Mouse (Mus musculus): Measurements from ENCODE around the gene Dapp1. TPM values are rescaled to one million over a fixed set of nuclear protein-coding genes. Genes with fewer than 3 reads are reported as not detected.
"Not testable (repeated sequence)": the region's sequence is repeated elsewhere in the genome, so short reads cannot be mapped to it uniquely, and the experiment has no call there.

Gene Dapp1
- polyA plus RNA-seq, 1 experiment: 9.0 TPM

- DNase-seq (ENCODE audit: low read depth, low spot score): no peak
- 74% methylated on average over 3 of the region's 3 CpGs for WGBS
These were observed 47.4 kb downstream of the Dapp1 start for GRCm38 (mm10) chr3:137933986-137934385.

DNA sequence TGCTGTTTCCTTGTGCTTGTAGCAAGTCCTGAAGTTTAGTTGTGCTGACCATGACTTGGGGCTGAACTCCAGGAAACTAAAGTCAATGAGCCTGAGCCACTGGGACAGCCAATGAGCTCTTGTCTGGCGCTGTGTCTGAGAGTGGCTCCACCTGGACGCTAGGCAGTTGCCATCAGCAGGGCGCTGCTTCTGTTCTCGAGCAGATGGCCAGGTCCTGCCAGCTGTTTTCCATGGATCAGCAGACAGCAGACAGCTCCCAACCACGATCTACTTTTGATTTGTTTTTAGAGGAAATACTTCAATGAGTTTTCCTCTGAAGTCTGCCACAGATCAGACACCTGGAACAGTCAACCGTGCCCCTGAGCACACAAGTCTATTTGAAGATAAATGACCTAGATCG is 48.6 kb downstream of the Dapp1 start:
- DNase-seq (ENCODE audit: low read depth, low spot score): peak; percentile 59
- 26% methylated on average over 7 of the region's 7 CpGs for whole genome bisulfite sequencing

DNA sequence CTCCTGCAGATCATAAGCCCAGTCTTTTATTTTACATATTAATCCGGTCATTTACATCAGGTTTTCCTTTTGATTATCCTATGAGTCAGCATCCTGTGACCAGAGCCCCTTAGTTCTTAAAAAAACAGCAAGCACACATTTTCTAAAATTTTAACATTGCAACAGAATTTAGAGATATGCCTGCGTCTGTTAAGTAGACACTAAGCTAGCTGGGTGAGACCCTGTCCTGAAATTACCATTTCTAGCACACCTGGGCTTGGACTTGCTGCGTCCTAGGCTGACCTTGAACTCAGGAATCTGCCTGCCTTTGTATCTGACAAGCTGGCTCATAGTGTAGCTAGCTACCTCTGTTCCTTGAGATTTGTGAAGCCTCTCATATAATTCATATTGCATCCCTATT is 51.4 kb downstream of the Dapp1 start:
- DNase-seq (ENCODE audit: low read depth, low spot score): no peak
- 89% methylated on average over 3 of the region's 3 CpGs for WGBS

DNA sequence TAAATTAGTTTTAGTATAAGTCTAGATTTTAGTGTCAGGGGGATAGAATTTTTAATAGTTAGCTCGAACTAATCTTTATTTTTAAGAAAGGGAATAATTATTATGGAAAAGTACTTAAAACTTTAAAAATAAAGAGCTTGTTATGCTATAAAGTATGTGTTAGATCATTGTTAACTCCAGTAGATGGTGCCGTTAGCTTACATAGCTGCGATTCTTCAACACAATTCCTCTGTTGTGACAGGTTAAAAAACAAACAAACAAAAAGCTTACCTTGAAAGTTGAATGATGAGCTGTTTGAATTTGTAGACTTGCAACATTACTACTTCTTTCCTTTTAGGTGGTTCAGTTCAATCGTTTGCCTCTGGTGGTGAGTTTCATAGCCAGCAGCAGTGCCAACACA is 54.3 kb downstream of the Dapp1 start:
- 85% methylated on average over 4 of the region's 4 CpGs for WGBS

GRCm38 (mm10) chr3:137920594-137920993 is 60.8 kb downstream of the Dapp1 start:
- no peak for DNase-seq (ENCODE audit: low read depth, low spot score)
- 91% methylated on average over 4 of the region's 4 CpGs for WGBS

More for the DNA sequence above, 54.3 kb downstream of the Dapp1 start:
- no peak for DNase-seq (ENCODE audit: low read depth, low spot score)

GRCm38 (mm10) chr3:137919398-137919797 is 61.9 kb downstream of the Dapp1 start:
- no peak for DNase-seq (ENCODE audit: low read depth, low spot score)
- 83% methylated on average over 7 of the region's 7 CpGs for WGBS

DNA sequence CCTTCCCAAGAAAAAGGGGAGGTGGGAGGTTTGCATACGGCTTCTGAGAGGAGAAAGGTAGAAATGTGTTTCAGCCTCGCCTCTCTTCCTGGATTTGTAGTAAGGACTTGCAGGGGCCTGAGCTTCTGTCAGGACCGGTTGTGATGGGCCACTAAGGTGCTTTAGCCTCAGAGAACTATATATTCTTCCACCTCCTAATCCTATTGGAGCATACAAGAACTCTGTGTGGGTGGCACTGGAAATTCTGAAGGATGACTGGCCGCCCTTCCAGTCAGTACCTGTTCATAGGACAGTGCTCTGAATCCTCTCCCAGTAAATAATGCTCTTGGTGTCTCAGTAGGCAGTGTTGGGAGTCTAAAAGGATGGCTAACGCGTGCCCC is 62.4 kb downstream of the Dapp1 start:
- no peak for DNase-seq (ENCODE audit: low read depth, low spot score)

DNA sequence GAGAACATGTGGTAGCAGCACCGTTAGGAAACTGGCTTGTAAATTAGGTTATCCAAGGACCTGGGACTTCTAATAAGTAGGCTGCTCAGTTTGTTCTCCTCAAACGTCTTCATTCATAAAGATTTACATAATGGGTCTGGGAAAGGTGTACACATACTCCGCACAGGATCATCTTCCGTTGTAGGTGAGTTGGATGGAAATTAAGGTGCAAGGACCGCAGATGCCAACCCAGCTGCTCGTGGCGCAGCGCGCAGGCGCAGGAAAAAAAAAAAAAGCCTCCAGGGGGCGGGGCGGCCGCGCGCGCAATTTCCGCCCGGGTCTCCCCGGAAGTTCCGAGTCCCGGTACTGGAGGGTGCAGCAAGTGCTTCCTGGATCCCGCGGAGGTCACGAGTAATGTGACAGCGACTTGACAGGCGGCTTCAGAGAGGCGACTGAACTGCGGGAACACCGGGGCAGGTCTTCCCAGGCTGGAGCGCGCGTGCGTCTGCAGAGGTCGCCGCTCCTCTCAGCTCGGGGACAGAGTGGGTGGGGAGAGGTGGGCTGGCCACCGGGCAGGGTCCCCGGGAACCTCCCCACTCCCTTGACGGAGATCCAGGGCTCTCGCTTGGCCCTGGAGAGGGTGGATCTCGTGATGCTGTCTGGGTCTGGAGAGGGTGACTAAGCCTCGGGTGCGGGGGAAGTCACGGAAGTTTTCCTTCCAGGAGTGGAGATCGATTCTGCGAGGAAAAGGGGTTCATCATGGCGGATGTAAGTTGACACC is 63.0 kb downstream of the Dapp1 start, which contains the start of gene Lamtor3:
Gene Lamtor3 (plus strand): TSS at position 335 of the 760 bp plus-strand sequence.
- 1% methylated on average over 47 of the region's 47 CpGs for WGBS

More for the DNA sequence above, 62.4 kb downstream of the Dapp1 start:
- 15% methylated on average over 6 of the region's 6 CpGs for WGBS

GRCm38 (mm10) chr3:137917694-137918171 is 63.6 kb downstream of the Dapp1 start:
- DNase-seq (ENCODE audit: low read depth, low spot score): no peak
- 44% methylated on average over 12 of the region's 12 CpGs for WGBS

More for the DNA sequence above, 63.0 kb downstream of the Dapp1 start, which contains the start of gene Lamtor3:
- DNase-seq (ENCODE audit: low read depth, low spot score): peak; percentile 66

- not testable (repeated sequence) for DNase-seq (ENCODE audit: low read depth, low spot score)
- 38% methylated on average over 1 of the region's 1 CpGs for WGBS
These were observed 66.8 kb downstream of the Dapp1 start for GRCm38 (mm10) chr3:137914567-137914966.

- DNase-seq (ENCODE audit: low read depth, low spot score): peak; percentile 56
- 18% methylated on average over 2 of the region's 2 CpGs for WGBS
These were observed 68.3 kb downstream of the Dapp1 start for GRCm38 (mm10) chr3:137913093-137913492.

DNA sequence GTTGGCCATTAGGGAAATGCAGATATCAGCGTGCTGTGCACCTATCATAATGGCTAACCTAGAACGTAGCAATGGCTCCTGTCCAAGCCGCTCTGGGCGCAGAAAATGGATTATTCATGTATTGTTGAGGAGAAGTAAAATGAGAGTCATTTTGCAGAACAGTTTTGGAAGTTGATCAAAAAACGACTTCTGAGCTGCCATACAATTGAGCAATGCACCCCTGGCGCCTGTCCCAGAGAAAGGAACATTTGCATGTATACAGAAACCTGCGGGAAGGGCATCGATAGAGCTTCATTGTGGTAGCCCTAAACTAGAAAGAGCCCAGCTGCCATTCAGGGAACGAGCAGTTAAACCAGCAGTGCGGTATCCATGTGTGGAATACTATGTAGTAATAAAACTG is 81.2 kb downstream of the Dapp1 start:
- 44% methylated on average over 10 of the region's 10 CpGs for WGBS
- no peak for DNase-seq (ENCODE audit: low read depth, low spot score)

- 81% methylated on average over 5 of the region's 5 CpGs for WGBS
- no peak for DNase-seq (ENCODE audit: low read depth, low spot score)
These were observed 83.7 kb downstream of the Dapp1 start for GRCm38 (mm10) chr3:137897685-137898084.

- 91% methylated on average over 3 of the region's 3 CpGs for WGBS
- DNase-seq (ENCODE audit: low read depth, low spot score): no peak
These were observed 84.5 kb downstream of the Dapp1 start for GRCm38 (mm10) chr3:137896867-137897266.

DNA sequence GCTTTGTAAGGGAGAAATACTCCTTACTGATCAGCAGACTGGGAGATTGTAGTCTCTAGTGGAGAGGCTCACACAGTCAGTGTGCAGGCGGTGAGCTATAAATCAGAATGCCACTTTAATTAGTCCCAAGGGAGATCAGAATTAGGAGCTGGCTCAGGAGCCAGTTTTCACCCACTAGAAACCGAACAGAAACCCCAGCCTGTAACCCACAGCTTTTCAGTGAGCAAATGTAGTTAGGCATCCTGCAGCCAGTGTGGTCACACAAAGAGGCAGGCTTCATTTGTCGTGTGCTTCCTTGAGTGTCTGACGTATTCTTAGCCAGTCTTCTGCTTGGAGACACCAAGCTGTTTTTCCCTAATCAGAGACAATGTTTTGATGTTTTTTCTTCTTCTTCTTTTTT is 85.0 kb downstream of the Dapp1 start:
- no peak for DNase-seq (ENCODE audit: low read depth, low spot score)
- 78% methylated on average over 4 of the region's 4 CpGs for WGBS

DNA sequence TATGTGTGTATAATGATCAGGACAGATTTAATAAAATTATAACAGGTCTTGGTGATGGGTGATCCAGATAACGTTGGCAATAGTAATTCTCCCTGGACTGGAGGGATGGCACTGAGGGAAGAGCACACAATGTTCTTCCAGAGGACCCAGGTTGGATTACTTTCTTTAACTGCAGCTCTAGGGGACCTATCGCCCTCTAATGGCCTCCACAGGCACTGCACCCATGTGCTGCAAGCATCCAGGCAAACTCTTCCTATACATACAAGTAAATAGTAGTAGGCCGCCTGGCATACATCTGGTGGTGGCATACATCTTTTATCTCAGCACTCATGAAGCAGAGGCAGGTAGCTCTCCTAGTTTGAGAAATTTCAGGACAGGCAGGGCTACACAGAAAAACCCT is 86.1 kb downstream of the Dapp1 start:
- no peak for DNase-seq (ENCODE audit: low read depth, low spot score)

GRCm38 (mm10) chr3:137893789-137894188 is 87.6 kb downstream of the Dapp1 start:
- no peak for DNase-seq (ENCODE audit: low read depth, low spot score)
- WGBS: 93% methylated on average over 4 of the region's 4 CpGs

More for the DNA sequence above, 86.1 kb downstream of the Dapp1 start:
- WGBS: 95% methylated on average over 3 of the region's 3 CpGs

GRCm38 (mm10) chr3:137892118-137892517 is 89.2 kb downstream of the Dapp1 start:
- WGBS: 94% methylated on average over 4 of the region's 4 CpGs
- DNase-seq (ENCODE audit: low read depth, low spot score): no peak

DNA sequence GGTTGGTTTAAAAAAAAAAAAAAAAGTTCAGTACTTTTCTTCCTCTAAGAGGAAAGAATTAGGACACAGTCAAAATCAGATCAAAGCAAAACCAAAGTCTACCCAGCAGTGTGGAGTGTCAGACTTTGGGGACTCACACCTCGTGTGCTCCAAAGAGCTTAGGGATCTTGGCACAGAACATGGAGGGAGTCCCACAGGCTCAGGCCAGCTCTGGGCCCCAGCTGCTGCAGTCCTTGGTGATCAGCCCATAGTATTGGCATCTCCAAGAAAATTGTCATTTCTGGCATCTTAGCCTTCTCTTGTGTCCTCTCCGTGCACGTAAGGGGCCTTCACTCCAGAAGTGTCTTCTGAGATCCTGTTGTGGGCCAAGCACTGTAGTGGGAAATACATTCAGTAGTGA is 90.3 kb downstream of the Dapp1 start:
- 83% methylated on average over 3 of the region's 3 CpGs for WGBS
- DNase-seq (ENCODE audit: low read depth, low spot score): no peak

- no peak for DNase-seq (ENCODE audit: low read depth, low spot score)
- WGBS: 87% methylated on average over 7 of the region's 7 CpGs
These were observed 93.4 kb downstream of the Dapp1 start for GRCm38 (mm10) chr3:137887961-137888360.

DNA sequence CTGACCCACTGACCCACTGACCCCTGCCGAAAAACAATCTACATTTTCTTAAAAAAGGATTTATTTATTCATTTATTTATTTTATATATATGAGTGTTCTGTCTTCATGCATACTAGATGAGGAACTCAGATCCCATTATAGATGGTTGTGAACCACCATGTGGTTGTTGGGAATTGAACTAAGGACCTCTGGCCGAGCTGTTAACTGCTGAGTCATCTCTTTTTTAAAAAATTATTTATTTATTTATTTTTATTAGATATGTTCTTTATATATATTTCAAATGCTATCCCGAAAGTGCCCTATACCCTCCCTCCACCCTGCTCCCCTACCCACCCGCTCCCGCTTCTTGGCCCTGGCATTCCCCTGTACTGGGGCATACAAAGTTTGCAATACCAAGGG is 100.3 kb downstream of the Dapp1 start:
- 96% methylated on average over 5 of the region's 5 CpGs for WGBS
- DNase-seq (ENCODE audit: low read depth, low spot score): no peak
